Mouse (Mus musculus) urinary bladder, postnatal 10 days (tissue): ENCODE measurements around the gene Lrrc26.
"Not testable (repeated sequence)": the region's sequence is repeated elsewhere in the genome, so short reads cannot be mapped to it uniquely, and the experiment has no call there.

ENCODE experiments used
- DNase-seq: peaks from one replicate; pipeline ENCODE4 v3.0.0; 2022; ENCODE audit warnings: low spot score

The Lrrc26 gene

GRCm38 (mm10) chr2:25289651-25290050 lies at the start of gene Lrrc26:
Lrrc26 (plus strand) TSS chr2:25289915.
- no peak for DNase-seq

- no peak for DNase-seq
Measured at GRCm38 (mm10) chr2:25240310-25240709, 49.4 kb upstream of the Lrrc26 start.

- DNase-seq = no peak
Measured at GRCm38 (mm10) chr2:25240723-25241437, 48.8 kb upstream of the Lrrc26 start.

DNA sequence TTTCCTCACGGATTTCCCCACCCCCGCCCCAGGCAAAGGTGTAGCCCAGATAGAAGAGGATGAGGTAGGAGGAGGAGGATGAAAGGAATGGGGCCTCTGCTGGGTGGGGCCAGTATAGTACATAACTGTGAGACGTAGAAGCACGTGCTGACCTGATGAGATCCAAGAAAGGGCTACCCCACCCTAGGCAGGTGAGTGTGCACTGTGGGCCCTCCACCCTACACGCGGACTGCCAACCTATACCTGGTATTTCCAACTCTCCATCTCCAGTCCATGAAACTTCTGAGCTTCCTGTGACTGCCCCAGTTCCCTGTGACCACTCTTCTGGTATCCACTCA lies 48.3 kb upstream of the Lrrc26 start:
- DNase-seq = no peak

DNA sequence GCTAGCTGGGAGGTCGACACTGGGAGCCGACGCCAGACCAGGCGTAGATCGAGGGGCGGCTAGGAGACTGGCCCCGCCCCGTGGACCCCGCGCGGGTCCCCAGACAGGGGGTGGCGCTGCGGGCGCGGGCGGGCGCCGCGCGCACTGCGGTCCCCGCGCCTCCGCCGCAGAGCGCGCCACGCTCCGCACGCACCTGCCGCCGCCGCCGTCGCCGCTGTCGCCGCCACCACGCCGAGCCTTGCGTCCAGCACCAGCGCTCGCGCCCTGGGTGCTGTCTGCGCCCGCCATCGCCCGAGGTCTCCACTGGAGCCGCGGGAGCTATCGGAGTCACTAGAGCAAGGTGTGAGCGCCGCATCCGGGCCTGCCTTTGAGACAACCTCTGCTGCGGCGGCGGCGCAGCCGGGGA lies 47.6 kb upstream of the Lrrc26 start, which contains the start of the genes Rnf208 and Cysrt1:
TSS of gene Rnf208 (plus strand) at position 155 of the 406 bp plus-strand sequence.
TSS of gene Cysrt1 (minus strand) at position 352 of the 406 bp plus-strand sequence.
- no peak for DNase-seq

DNA sequence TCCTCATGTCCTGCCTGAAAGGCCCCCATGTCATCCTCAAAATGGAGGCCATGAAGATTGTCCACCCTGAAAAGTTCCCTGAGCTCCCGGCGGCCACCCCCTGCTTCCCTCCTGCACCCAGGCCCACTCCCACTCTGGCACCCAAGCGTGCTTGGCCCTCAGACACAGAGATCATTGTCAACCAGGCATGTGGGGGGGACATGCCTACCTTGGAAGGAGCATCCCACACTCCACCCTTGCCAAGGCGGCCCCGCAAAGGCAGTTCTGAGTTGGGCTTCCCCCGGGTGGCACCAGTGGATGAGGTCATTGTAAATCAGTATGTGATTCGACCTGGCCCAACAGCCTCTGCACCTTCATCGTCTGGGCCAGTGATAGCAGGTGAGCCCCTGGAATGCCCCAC lies 46.4 kb upstream of the Lrrc26 start:
- DNase-seq = no peak

DNA sequence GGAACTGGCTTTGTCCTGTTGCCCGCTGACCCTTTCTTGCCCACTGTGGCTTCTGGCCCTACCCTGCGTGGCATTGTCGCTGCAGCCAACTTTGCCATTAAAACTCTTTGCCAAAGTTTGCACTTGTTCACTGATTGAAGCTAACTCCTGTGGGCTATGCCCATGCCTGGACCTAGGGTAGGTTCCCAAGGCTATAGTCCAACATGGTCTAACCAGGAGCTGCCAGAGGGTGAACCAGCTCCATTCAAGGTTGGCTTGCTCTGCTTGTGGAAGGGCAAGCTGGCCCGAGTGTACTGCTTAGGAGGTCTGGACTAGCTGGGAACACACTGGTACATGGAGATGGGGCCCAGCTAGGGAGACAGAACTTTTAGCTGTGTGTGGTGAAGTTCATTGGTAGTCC lies 45.6 kb upstream of the Lrrc26 start:
- no peak for DNase-seq

- no peak for DNase-seq
Measured at GRCm38 (mm10) chr2:25246183-25247072, 43.3 kb upstream of the Lrrc26 start, which contains the start of gene AL732309.1. AL732309.1 (minus strand) TSS chr2:25246863.

DNA sequence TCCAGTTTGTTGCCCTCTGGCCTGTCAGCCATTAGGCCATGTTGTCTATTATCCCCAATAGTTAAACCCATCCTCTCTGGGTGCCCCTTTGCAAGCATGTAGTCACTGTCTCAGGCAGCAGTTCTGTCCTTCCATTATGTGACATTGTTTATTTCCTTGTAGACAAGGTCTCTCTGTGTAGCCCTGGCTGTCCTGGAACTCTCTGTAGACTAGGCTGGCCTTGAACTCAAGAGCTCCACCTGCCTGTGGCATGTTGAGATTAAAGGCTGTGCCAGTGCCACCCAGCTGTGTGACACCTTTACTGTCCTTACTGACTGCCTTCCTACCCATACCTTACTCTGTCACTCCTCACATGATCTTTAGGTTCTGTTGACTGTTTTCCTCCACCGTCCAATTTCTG lies 37.4 kb upstream of the Lrrc26 start:
- DNase-seq = no peak

DNA sequence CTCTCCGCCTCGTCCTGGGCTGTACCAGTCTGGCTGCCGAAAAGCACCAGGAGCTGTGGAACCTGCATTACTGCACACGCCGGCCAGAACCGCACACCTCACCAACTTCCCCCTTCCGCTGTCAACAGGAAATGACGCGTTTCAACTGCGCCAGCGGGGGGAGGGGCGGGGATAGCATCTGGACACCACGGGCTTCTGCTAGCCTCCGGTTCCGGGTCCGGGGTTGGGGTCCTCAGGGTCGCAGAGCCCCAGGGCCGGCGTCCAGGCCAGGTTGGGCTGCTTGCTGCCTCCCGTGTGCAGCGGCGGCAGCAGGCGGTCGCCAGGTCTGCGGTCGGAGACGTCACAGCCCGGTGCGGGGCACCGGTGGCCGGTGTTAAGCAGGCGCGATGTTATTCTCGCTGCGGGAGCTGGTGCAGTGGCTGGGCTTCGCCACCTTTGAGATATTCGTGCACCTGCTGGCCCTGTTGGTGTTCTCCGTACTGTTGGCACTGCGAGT lies 34.4 kb upstream of the Lrrc26 start, which contains the start of gene Tmem203:
TSS of gene Tmem203 (plus strand) at position 156 of the 496 bp plus-strand sequence.
- peak; percentile 51 for DNase-seq

- not testable (repeated sequence) for DNase-seq
Measured at GRCm38 (mm10) chr2:25256443-25257109, 33.1 kb upstream of the Lrrc26 start.

GRCm38 (mm10) chr2:25257250-25257649 lies 32.5 kb upstream of the Lrrc26 start:
- DNase-seq = not testable (repeated sequence)

- DNase-seq = no peak
Measured at GRCm38 (mm10) chr2:25258887-25259286, 30.8 kb upstream of the Lrrc26 start.

GRCm38 (mm10) chr2:25261870-25262269 lies 27.8 kb upstream of the Lrrc26 start:
- no peak for DNase-seq

- DNase-seq = peak; percentile 84
Measured at GRCm38 (mm10) chr2:25262291-25262767, 27.4 kb upstream of the Lrrc26 start, which contains the start of gene Tprn. Tprn (plus strand) TSS chr2:25262618.

- no peak for DNase-seq
Measured at GRCm38 (mm10) chr2:25262795-25263622, 26.7 kb upstream of the Lrrc26 start.

DNA sequence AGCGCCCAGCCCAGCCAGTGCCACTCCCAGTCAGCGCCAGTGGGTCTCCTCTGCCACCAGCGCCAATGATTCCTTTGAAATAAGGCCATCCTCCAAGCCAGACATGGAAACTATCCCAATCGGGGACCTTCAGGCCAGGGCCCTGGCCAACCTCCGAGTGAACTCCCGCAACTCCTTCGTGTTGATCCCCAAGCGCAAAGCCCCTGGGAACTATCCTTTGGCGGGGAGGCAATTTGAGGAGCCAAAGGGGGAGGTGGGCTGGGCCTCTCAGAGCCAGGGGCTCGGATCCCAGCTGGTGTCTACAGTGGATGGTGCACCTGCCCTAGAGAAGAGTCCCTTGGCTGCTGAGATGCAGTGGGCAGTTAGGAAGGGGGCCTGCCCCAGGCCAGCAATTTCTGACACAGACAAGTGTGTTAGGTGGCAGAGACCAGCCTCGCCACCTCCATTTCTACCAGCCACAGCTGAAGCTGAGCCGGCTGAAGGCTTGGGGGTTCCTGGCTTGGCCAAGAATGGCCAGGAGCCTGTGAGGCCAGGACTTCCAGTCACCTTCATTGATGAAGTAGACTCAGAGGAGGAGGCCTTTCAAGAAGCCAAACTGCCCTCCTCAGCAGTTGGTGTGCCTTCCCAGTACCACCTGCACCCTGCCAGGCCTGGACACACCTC lies 26.0 kb upstream of the Lrrc26 start:
- DNase-seq = no peak

DNA sequence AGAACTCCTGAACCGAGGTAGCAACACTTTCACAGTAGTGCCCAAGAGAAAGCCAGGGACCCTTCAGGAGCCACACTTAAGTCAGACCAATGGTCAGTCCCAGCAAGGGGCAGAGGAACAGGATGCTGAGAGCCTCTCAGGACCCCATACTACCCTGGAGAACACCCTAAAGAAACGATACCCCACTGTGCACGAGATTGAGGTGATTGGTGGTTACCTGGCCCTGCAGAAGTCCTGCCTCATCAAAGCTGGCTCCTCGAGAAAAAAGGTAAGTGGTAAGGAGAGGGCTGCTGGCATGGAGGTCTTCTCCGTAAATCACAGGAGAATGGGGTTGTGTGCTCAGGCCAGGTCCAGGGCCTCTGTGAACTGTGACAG lies 25.4 kb upstream of the Lrrc26 start:
- DNase-seq = no peak

- DNase-seq = no peak
Measured at GRCm38 (mm10) chr2:25264851-25265250, 24.9 kb upstream of the Lrrc26 start.

DNA sequence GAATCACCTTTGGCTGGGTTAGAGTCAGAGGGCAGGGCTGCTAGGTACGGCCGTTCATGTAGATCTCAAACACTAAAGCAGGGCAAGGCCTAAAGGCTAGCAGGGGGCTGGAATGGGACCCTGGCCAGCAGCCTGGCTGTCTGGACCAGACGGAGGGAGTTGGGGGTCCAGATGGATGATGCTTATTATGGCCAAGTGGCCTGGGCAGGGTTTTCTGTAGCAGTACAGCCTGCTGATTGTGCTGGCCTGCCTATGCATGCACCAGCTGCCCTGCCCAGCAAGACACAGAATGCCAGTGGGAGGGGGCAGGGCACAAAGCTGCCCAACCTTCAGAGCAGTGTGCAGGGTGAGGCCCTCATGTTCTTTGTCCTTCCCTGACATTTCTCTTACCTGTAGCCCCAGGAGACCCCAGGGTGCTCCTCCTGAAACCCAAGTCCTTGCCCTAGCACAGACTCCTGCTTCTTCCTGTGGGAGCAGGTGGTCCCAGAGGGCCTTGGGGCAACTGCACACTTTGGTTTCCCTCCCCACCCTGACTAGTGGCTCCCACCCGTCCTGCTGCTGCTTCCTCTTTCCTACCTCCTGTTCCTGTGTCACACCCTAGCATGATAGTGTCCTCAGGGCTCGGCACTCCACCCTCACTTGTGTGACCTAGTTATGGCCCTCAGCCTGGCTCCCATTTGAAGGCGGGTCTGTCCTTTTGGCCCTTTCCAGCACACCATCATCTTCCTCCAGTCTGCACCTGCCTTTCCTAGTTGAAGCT lies 23.6 kb upstream of the Lrrc26 start:
- DNase-seq = no peak
